Mouse (Mus musculus) limb, embryonic 10.5 days (tissue): ENCODE results near the gene Lbhd1. TPM values are rescaled to one million over a fixed set of nuclear protein-coding genes. Genes with fewer than 3 reads are reported as not detected.

ENCODE experiments used
- DNase-seq: peaks from one replicate; pipeline ENCODE4 v3.0.0-alpha.2; 2017; ENCODE audit warnings: low spot score
- H3K27ac ChIP-seq: fragments of 300-500 bp; sonication (generic); 2 replicates; pipeline ENCODE4 v1.5.1; 2016; ENCODE audit warnings: mild to moderate bottlenecking
- H3K27me3 ChIP-seq: fragments of 300-500 bp; sonication (generic); 2 replicates; pipeline ENCODE4 v1.6.1; 2016; ENCODE audit warnings: low read depth, mild to moderate bottlenecking; ENCODE audit not compliant: poor library complexity, severe bottlenecking
- H3K36me3 ChIP-seq: fragments of 300-500 bp; sonication (generic); 2 replicates; pipeline ENCODE4 v1.6.1; 2016; ENCODE audit warnings: mild to moderate bottlenecking, moderate library complexity
- H3K4me1 ChIP-seq: fragments of 300-500 bp; sonication (generic); 2 replicates; pipeline ENCODE4 v1.6.1; 2016
- H3K4me3 ChIP-seq: fragments of 300-500 bp; sonication (generic); 2 replicates; pipeline ENCODE4 v1.5.1; 2016; ENCODE audit warnings: mild to moderate bottlenecking, moderate library complexity
- H3K9me3 ChIP-seq: fragments of 300-500 bp; sonication (generic); replicated peaks from 2 replicates; pipeline ENCODE4 v1.6.1; 2016; ENCODE audit warnings: mild to moderate bottlenecking
- WGBS: fragments of 180-500 bp; shearing (Covaris S2); methylation state at CpG from one replicate; pipeline ENCODE4 v1.1.7; 2016; 5-methylcytosine and 5-hydroxymethylcytosine counted together
- microRNA-seq: library from miRNA; unstranded; fragments of <30 nt; microRNA quantifications from one replicate; pipeline ENCODE4, GENCODE M21; 2017
- polyA plus RNA-seq: library from polyadenylated mRNA; unstranded; fragments of >200 nt; fragmentation: Nextera tagmentation; extraction: Ambion mirVana; gene quantifications from 2 replicates; pipeline ENCODE4 v1.2.1, GENCODE M21; 2016

Lbhd1 gene
- polyA plus RNA-seq, 1 experiment from 2014 or later: 110 TPM

- H3K4me1 ChIP-seq: peaks cover 28% of the 10 kb centered on the region
- H3K27ac ChIP-seq: peak within 1 kb of the TSS; percentile 92
- H3K27me3 ChIP-seq: no peaks in the 10 kb centered on the region
- under 1% methylated on average over 73 of the region's 74 CpGs for WGBS
- H3K4me3 ChIP-seq: peak within 1 kb of the TSS; percentile 80
- no peaks in the 10 kb centered on the region for H3K9me3 ChIP-seq
- peaks cover 70% of the 10 kb centered on the region for H3K36me3 ChIP-seq
- DNase-seq: peak; percentile 84
Observed at GRCm38 (mm10) chr19:8929224-8930088, 45.9 kb downstream of the Lbhd1 start, which contains the start of the genes Rom1 and Eml3. TSS of gene Rom1 (minus strand) at chr19:8929356. TSS of gene Eml3 (plus strand) at chr19:8929552.

GRCm38 (mm10) chr19:8930117-8930516, 46.6 kb downstream of the Lbhd1 start:
- Histone ChIP-seq H3K4me3 (peak overlapping the region; percentile 80), H3K4me1 (peaks cover 28% of the 10 kb centered on the region), H3K27ac (peak overlapping the region; percentile 92), H3K36me3 (peaks cover 74% of the 10 kb centered on the region), H3K27me3 (no peaks in the 10 kb centered on the region), H3K9me3 (no peaks in the 10 kb centered on the region)
- no peak for DNase-seq
- WGBS: 15% methylated on average over 11 of the region's 11 CpGs

GRCm38 (mm10) chr19:8930771-8931170, 47.2 kb downstream of the Lbhd1 start:
- Histone ChIP-seq H3K27ac (peak overlapping the region; percentile 92), H3K4me1 (peaks cover 28% of the 10 kb centered on the region), H3K27me3 (no peaks in the 10 kb centered on the region), H3K36me3 (peaks cover 74% of the 10 kb centered on the region), H3K4me3 (peak overlapping the region; percentile 80), H3K9me3 (no peaks in the 10 kb centered on the region)
- DNase-seq: no peak
- 85% methylated on average over 7 of the region's 7 CpGs for WGBS

GRCm38 (mm10) chr19:8936736-8937135, 53.2 kb downstream of the Lbhd1 start:
- H3K9me3 ChIP-seq: no peaks in the 10 kb centered on the region
- H3K27me3 ChIP-seq: no peaks in the 10 kb centered on the region
- no peak overlapping the region for H3K27ac ChIP-seq
- H3K36me3 ChIP-seq: peaks cover 85% of the 10 kb centered on the region
- 84% methylated on average over 2 of the region's 2 CpGs for WGBS
- DNase-seq: no peak
- H3K4me1 ChIP-seq: peaks cover 15% of the 10 kb centered on the region
- no peak overlapping the region for H3K4me3 ChIP-seq

- Histone ChIP-seq H3K4me1 (peaks cover 36% of the 10 kb centered on the region), H3K36me3 (peaks cover 78% of the 10 kb centered on the region), H3K27me3 (no peaks in the 10 kb centered on the region), H3K9me3 (no peaks in the 10 kb centered on the region), H3K27ac (peak overlapping the region; percentile 99), H3K4me3 (peak overlapping the region; percentile 85)
- no peak for DNase-seq
- WGBS: 82% methylated on average over 15 of the region's 15 CpGs
Observed at GRCm38 (mm10) chr19:8940526-8941133, 57.1 kb downstream of the Lbhd1 start.

GRCm38 (mm10) chr19:8941136-8941514, 57.6 kb downstream of the Lbhd1 start:
- Histone ChIP-seq H3K27ac (peak overlapping the region; percentile 99), H3K36me3 (peaks cover 78% of the 10 kb centered on the region), H3K4me1 (peaks cover 36% of the 10 kb centered on the region), H3K9me3 (no peaks in the 10 kb centered on the region), H3K4me3 (peak overlapping the region; percentile 85), H3K27me3 (no peaks in the 10 kb centered on the region)
- WGBS: 30% methylated on average over 10 of the region's 10 CpGs
- peak; percentile 41 for DNase-seq

GRCm38 (mm10) chr19:8941515-8942217, 58.1 kb downstream of the Lbhd1 start, which contains the start of gene Mta2:
TSS of gene Mta2 (plus strand) at chr19:8941875.
- Histone ChIP-seq H3K27me3 (no peaks in the 10 kb centered on the region), H3K4me3 (peak within 1 kb of the TSS; percentile 85), H3K36me3 (peaks cover 78% of the 10 kb centered on the region), H3K4me1 (peaks cover 36% of the 10 kb centered on the region), H3K9me3 (no peaks in the 10 kb centered on the region), H3K27ac (peak within 1 kb of the TSS; percentile 99)
- DNase-seq: peak; percentile 98
- WGBS: under 1% methylated on average over 64 of the region's 64 CpGs

Small RNA genes within 50 kb of the gene (microRNA-seq; reads per million reads assigned to microRNA genes)
- gene Mir5136: not detected

Other genes with a start within 250 kb of the Lbhd1 start
- gene Chrm1, start 219.9 kb upstream of the Lbhd1 start, polyA plus RNA-seq: 0.10 TPM in 1 of 2 replicates, not detected in the other
- gene Slc3a2, start 160.4 kb upstream of the Lbhd1 start, polyA plus RNA-seq: 119 and 128 TPM in 2 replicates
- gene Wdr74, start 147.9 kb upstream of the Lbhd1 start, polyA plus RNA-seq: 121 and 145 TPM in 2 replicates
- gene 1700092M07Rik, start 143.0 kb upstream of the Lbhd1 start, polyA plus RNA-seq: 2.8 and 3.1 TPM in 2 replicates
- 99.3 and 134 TPM in 2 replicates for gene Stx5a, start 142.3 kb upstream of the Lbhd1 start, polyA plus RNA-seq
- 257 and 273 TPM in 2 replicates for gene Nxf1, start 126.7 kb upstream of the Lbhd1 start, polyA plus RNA-seq
- gene Tmem223, start 112.7 kb upstream of the Lbhd1 start, polyA plus RNA-seq: 181 and 183 TPM in 2 replicates
- gene Tmem179b, start 109.3 kb upstream of the Lbhd1 start, polyA plus RNA-seq: 41.3 and 43.7 TPM in 2 replicates
- gene Taf6l, start 97.3 kb upstream of the Lbhd1 start, polyA plus RNA-seq: 44.2 and 47.0 TPM in 2 replicates
- 206 and 216 TPM in 2 replicates for gene Polr2g, start 85.2 kb upstream of the Lbhd1 start, polyA plus RNA-seq
- gene Zbtb3, start 81.2 kb upstream of the Lbhd1 start, polyA plus RNA-seq: 5.9 and 6.1 TPM in 2 replicates
- 80.2 and 85.2 TPM in 2 replicates for gene Ttc9c, start 64.4 kb upstream of the Lbhd1 start, polyA plus RNA-seq
- 4.7 and 5.2 TPM in 2 replicates for gene Hnrnpul2, start 63.7 kb upstream of the Lbhd1 start, polyA plus RNA-seq
- gene AC129217.1, start 54.0 kb upstream of the Lbhd1 start, polyA plus RNA-seq: not detected in 2 replicates
- 37.2 and 42.5 TPM in 2 replicates for gene Bscl2, start 46.3 kb upstream of the Lbhd1 start, polyA plus RNA-seq
- 5.0 and 7.2 TPM in 2 replicates for gene Gng3, start 44.5 kb upstream of the Lbhd1 start, polyA plus RNA-seq
- gene Lrrn4cl, start 33.0 kb upstream of the Lbhd1 start, polyA plus RNA-seq: 0.29 and 0.39 TPM in 2 replicates
- gene Ubxn1, start 12.2 kb upstream of the Lbhd1 start, polyA plus RNA-seq: 211 and 228 TPM in 2 replicates
- 56.8 and 60.6 TPM in 2 replicates for gene Uqcc3, start 2.8 kb upstream of the Lbhd1 start, polyA plus RNA-seq
- not detected in 2 replicates for gene Gm49403, start 198 bp downstream of the Lbhd1 start, polyA plus RNA-seq
- 151 and 188 TPM in 2 replicates for gene 1810009A15Rik, start 5.1 kb downstream of the Lbhd1 start, polyA plus RNA-seq
- gene Gm49416, start 5.2 kb downstream of the Lbhd1 start, polyA plus RNA-seq: 0.45 TPM in 1 of 2 replicates, not detected in the other
- gene Ints5, start 9.3 kb downstream of the Lbhd1 start, polyA plus RNA-seq: 59.2 and 61.9 TPM in 2 replicates
- gene Ganab, start 14.3 kb downstream of the Lbhd1 start, polyA plus RNA-seq: 117 and 129 TPM in 2 replicates
- 47.0 and 48.1 TPM in 2 replicates for gene B3gat3, start 36.6 kb downstream of the Lbhd1 start, polyA plus RNA-seq
- gene Rom1, start 45.6 kb downstream of the Lbhd1 start, polyA plus RNA-seq: 4.1 and 4.3 TPM in 2 replicates
- 37.1 and 37.5 TPM in 2 replicates for gene Eml3, start 45.8 kb downstream of the Lbhd1 start, polyA plus RNA-seq
- 229 and 233 TPM in 2 replicates for gene Mta2, start 58.1 kb downstream of the Lbhd1 start, polyA plus RNA-seq
- gene Tut1, start 70.1 kb downstream of the Lbhd1 start, polyA plus RNA-seq: 49.6 and 49.7 TPM in 2 replicates
- gene Eef1g, start 83.3 kb downstream of the Lbhd1 start, polyA plus RNA-seq: 563 and 631 TPM in 2 replicates
- gene Ahnak, start 105.6 kb downstream of the Lbhd1 start, polyA plus RNA-seq: 5.3 and 8.9 TPM in 2 replicates
- not detected in 2 replicates for gene Scgb1a1, start 204.2 kb downstream of the Lbhd1 start, polyA plus RNA-seq